Mouse (Mus musculus) cerebellum, postnatal 14 days (tissue): ENCODE measurements around the gene Nsrp1.

Experiments used
- DNase-seq, 2 experiments: peaks; one replicate each; pipeline ENCODE4 v3.0.0; 2021; ENCODE audit warnings: mixed read lengths in 2 of 2

The Nsrp1 gene

DNA sequence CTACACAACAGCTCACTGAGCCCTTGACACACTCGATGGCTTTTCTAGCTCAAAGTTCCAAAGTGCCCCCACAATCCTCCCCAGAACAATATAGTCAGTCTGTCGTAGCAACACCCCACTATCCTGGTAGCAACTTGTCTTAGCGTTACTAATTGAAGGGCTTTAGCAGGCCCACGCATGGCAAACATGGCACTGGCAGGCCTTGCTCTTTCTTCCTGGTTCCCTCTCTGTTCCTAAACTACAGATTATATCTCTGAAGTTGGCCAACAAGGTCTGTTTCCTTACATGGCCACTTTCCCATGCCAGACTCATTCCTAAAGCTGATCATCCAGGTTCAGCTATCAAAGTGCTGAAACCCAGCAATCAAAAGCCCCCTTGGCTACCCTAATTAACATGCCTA, 36.3 kb downstream of the Nsrp1 start:
- no peak for DNase-seq

GRCm38 (mm10) chr11:77031151-77031934, 46.9 kb downstream of the Nsrp1 start:
- no peak for DNase-seq

GRCm38 (mm10) chr11:77028157-77028556, 50.1 kb downstream of the Nsrp1 start:
- no peak for DNase-seq

- no peak for DNase-seq
Observed at GRCm38 (mm10) chr11:77026559-77026958, 51.7 kb downstream of the Nsrp1 start.

DNA sequence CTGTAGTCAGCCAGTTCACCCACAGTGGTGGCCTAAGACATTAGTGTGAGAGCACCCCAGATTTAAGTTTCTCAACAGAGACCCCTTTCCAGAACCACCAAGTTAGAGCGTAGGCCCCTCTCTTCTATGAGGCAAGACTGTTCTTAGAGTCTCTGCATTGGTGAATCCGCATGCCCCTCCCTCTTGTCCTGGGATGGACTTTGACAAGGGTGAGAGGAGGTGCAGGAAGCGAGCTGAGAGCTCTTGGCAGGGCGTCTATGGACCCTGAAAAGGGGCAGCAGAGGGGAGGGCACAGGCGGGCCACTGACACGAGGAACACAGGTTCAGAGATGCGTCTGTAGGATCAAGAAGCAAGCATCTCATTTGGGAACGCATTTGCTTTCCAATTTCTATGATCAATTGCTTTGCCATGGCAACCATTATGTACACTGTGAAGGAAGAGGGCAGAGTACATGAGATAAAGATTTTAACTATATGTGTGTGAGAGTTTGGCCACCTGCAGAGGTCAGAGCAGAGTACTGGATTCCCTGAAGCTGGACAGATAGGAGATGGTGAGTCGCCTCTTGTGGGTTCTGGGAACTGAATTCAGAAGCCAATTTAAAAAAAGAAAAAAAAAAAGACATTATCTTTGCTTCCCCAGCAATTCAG, 56.4 kb downstream of the Nsrp1 start:
- no peak for DNase-seq

GRCm38 (mm10) chr11:77019539-77019938, 58.7 kb downstream of the Nsrp1 start:
- DNase-seq: no peak

DNA sequence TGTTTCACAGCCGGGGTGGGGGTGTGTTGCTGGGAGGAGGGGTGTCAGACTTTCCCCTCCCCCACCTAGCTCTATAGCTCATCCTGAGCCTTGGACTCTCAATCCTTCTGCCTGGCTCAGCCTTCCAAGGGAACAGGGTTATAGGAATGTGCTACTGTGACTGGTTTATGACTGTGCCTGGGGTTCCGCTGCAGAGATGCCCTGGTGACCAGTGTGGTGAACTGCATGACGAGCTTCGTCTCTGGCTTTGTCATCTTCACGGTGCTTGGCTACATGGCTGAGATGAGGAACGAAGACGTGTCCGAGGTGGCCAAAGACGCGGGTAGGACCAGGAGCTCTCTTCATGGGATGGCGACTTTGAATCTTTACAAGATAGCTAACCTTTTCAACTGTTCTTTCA, 60.2 kb downstream of the Nsrp1 start:
- DNase-seq: no peak

GRCm38 (mm10) chr11:77010762-77011475, 67.3 kb downstream of the Nsrp1 start:
- no peak for DNase-seq

DNA sequence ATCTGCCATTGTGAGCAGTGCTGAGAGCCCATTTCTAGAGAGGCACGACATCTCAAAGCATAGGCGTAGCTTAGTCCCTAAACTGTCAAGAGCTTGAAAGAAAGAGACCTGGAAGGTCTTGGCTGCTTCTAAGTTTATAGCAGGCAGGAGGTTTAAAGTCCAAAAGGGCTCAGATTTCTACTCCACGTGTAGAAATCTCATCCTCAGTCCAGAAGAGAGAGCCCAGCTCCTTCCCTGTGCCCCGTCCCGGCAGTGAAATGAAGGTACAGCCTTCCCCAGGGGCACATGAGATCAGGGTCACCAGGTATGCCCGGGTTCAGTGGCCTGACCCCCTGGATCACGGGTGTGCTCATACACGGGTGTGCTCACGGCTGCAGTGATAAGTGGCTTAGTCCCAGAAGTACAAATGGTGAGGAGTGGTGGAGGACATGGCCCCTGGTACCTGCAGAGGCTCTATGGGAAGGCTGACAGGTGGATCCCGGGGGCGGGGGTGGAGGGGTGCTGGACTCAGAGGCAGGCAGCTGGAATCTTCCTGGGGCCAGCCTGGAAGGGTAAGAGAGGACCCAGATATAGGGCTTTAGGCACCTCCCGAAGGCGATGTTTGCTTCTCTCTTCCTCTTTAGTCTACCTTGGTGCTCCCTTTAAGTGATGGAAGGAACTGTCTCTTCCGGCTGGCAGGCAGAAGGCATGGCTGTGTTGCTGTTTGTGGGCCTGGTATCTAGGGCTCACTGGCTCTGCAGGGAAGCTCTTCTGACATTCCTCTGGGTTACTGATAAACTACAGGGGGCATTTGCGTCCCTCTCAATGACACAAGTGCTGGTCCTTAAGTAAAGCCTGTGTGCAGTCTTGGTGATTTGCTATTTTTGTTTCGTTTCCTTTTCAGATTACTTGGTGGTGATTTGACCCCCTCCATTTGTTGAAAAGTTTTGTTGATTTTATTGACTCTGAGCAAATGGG, 68.9 kb downstream of the Nsrp1 start:
- no peak for DNase-seq

GRCm38 (mm10) chr11:77006616-77007015, 71.6 kb downstream of the Nsrp1 start:
- peak; percentile 53 to 59 for DNase-seq

- DNase-seq: no peak
Observed at GRCm38 (mm10) chr11:77005881-77006280, 72.4 kb downstream of the Nsrp1 start.

DNA sequence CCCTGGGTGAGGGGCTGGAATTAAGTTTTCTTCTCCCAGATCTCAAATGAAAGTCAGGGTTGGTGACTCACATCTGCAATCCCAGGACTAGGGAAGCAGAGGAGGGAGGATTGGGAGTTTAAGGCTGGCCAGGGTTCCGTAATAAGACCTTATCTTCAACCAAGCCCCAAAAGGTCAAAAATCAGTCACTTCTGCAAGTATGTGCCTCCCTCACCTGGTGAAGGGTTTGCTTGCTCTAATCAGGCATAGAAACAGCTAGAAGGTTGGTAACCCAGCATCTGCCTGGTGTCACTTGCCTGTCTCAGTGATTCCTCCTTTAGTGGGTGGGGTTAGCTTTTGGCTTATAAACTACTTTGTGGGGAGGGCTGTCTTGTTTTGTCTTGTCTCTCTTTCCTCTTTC, 75.9 kb downstream of the Nsrp1 start:
- no peak for DNase-seq

DNA sequence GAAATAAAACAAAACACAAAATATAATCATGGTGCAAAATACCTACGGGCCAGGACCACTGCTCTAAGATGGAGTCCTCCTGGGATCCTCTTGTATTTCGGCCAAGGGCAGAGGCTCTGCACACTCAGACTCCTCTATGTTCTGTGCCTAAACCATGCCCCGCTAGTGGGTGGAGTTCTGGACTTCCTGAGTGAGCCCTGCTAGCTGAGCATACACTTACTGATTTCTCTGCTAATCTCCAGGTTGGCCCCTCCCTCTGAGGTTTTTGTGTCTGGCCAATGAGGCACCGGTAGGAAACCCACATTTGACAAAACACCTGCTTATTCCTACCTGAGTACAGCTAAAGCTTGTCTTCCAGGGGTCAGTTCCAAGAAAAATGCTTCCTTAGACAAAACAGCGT, 77.5 kb downstream of the Nsrp1 start:
- DNase-seq: no peak

DNA sequence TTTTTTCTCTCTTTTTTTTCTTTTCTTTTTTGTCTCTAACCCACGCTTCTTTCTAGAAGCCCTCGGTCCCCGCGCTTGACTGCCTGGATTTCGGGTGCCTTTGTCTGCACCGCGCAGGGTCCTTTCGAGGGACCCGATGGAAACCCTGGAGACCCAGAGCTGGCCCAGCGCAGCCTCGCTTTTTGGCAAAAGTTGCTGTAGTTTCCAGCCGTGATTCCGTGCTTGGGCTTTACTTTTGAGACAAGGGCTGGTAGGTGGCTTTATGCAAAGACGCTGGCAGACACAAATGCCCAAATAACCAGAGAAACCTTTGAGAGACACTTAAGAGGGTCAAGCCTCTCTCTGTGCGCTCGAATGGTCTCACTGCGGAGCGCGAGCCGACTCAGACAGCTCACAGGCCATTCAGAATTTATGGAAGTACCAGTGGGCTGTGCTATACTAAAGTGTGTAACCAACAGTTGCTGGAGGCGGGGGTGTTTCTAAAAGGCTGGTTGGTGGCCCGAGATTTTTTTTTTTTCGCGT, 79.5 kb downstream of the Nsrp1 start:
- DNase-seq: no peak

- peak; percentile 12 for DNase-seq
Observed at GRCm38 (mm10) chr11:76997916-76998704, 80.1 kb downstream of the Nsrp1 start, which contains the start of gene Slc6a4. TSS of gene Slc6a4 (plus strand) at chr11:76998603.

DNA sequence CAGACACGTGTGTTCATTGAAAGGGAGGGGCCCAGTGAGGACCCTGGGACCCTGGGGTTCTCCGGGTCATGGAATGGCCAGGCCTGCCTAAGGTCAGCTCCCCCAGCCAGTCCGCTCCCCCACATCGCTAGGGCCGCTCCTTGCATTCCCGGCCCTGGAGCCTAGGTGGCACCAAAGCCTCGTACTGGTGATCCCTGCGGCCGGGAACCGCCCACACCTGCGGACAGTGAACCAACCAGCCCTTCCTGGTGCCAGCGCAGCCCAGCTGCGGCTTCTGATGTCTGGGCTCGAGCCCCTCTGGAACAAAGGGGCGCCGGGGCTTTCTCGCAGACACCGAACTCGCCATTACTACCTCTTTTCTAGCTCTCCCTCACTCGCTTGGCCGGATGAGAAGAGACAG, 80.9 kb downstream of the Nsrp1 start:
- DNase-seq: peak; percentile 88 to 91

DNA sequence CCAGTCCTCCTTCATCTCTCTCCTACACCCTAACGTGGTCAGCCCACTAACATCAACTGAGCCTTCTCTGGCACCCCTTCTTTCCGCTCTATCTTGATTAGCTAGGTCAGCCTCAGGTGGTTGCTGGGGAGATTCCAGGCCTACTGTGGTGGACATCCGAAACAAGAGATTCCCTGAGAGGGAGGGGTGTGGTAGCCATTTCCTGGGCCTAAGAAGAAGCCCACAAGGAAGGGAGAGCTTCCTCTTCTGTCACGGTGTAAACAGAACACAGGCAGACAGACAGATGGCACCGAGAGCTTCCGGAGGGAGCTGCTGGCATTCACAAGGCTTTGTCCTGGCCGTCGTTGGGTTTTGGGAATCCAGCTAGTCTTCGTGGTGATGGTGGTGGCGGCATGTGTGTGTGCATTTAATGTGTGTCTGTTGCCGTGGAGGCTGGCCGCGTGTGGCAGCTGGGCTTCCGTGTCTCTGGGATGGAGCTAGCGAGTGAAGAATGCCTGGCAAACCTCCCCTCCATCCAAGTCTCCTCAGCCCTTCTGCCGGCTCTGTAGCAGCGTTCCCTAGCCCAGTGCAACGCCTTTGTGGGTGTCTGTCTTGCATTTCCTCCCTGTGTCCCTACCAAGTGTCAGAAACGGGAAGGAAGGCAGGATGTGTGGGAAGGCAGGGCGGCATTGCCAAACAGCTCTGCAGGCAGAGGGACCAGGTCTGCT, 82.1 kb downstream of the Nsrp1 start:
- DNase-seq: peak; percentile 14 to 40
